Mouse (Mus musculus) forebrain, embryonic 11.5 days (tissue): ENCODE results near the gene Baiap2l1. TPM values are rescaled to one million over a fixed set of nuclear protein-coding genes. Genes with fewer than 3 reads are reported as not detected.

Experiments used
- ATAC-seq: fragments of 200-750 bp; cut with Nextera tagmentation; replicated peaks from 2 replicates; pipeline ENCODE4 v1.8.0; 2017; ENCODE audit warnings: moderate TSS enrichment; ENCODE audit not compliant: low FRiP score
- DNase-seq: peaks from one replicate; pipeline ENCODE4 v3.0.0-alpha.2; 2017; ENCODE audit warnings: low spot score
- H3K27ac ChIP-seq: fragments of 300-500 bp; sonication (generic); 2 replicates; pipeline ENCODE4 v1.5.1; 2014; ENCODE audit warnings: low read depth, low read length
- H3K27me3 ChIP-seq: fragments of 300-500 bp; sonication (generic); 2 replicates; pipeline ENCODE4 v1.6.1; 2014; ENCODE audit warnings: mild to moderate bottlenecking, low read length, mixed read lengths; ENCODE audit not compliant: control insufficient read depth, insufficient read depth
- H3K36me3 ChIP-seq: fragments of 300-500 bp; sonication (generic); 2 replicates; pipeline ENCODE4 v1.6.1; 2014; ENCODE audit warnings: mild to moderate bottlenecking, low read length, moderate library complexity, mixed read lengths; ENCODE audit not compliant: control insufficient read depth, insufficient read depth
- H3K4me1 ChIP-seq: fragments of 300-500 bp; sonication (generic); replicated peaks from 2 replicates; pipeline ENCODE4 v1.6.1; 2014; ENCODE audit warnings: low read length, mixed read lengths; ENCODE audit not compliant: control insufficient read depth, insufficient read depth
- H3K4me2 ChIP-seq: fragments of 300-500 bp; sonication (generic); 2 replicates; pipeline ENCODE4 v1.6.1; 2014; ENCODE audit warnings: low read depth, mild to moderate bottlenecking, low read length, moderate library complexity, mixed read lengths; ENCODE audit not compliant: severe bottlenecking
- H3K4me3 ChIP-seq: fragments of 300-500 bp; sonication (generic); 2 replicates; pipeline ENCODE4 v1.5.1; 2014; ENCODE audit warnings: low read depth, low read length
- H3K9ac ChIP-seq: fragments of 300-500 bp; sonication (generic); 2 replicates; pipeline ENCODE4 v1.6.1; 2014; ENCODE audit warnings: low read length
- H3K9me3 ChIP-seq: fragments of 300-500 bp; sonication (generic); 2 replicates; pipeline ENCODE4 v1.6.1; 2016; ENCODE audit warnings: low read length, mixed read lengths; ENCODE audit not compliant: control insufficient read depth
- WGBS: fragments of 180-500 bp; shearing (Covaris S2); extraction: QIAGEN DNeasy Blood & Tissue Kit; methylation state at CpG from one replicate; pipeline ENCODE4 v1.1.7; 2014; 5-methylcytosine and 5-hydroxymethylcytosine counted together
- polyA plus RNA-seq: library from polyadenylated mRNA; unstranded; fragments of >200 nt; fragmentation: Nextera tagmentation; extraction: Ambion mirVana; gene quantifications from 2 replicates; pipeline ENCODE4 v1.2.1, GENCODE M21; 2014

Gene Baiap2l1
- polyA plus RNA-seq, 1 experiment from 2014 or later, result 4.2 TPM

GRCm38 (mm10) chr5:144218061-144218460 is 139.9 kb downstream of the Baiap2l1 start:
- Histone ChIP-seq H3K9me3 (no peaks in the 10 kb centered on the region), H3K4me1 (peaks cover 2% of the 10 kb centered on the region; the same call in 1 of the 2 replicates), H3K9ac (no peak overlapping the region), H3K27ac (no peak overlapping the region), H3K4me2 (no peak overlapping the region), H3K27me3 (no peaks in the 10 kb centered on the region), H3K4me3 (no peak overlapping the region), H3K36me3 (no peaks in the 10 kb centered on the region; the same call in 1 of the 2 replicates)
- DNase-seq, result no peak
- no peak for ATAC-seq
- WGBS, result 88% methylated on average over 7 of the region's 7 CpGs

DNA sequence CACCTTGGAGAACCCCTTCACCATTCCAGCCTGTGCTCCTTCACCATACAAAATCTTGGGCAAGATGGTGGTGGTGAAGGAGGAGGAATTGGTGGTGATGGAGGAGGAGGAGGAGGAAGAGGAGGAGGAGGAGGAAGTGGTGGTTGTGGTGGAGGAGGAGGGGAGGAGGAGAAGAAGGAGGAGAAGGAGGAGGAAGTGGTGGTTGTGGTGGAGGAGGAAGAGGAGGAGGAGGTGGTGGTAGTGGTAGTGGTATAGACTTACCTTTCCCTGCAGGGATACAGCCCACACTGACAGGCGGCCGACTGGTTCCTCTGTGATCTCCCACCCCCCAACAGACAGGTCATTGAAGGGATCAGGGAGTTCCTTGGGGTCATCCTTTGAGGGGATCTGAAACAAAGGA is 141.9 kb downstream of the Baiap2l1 start:
- H3K9ac ChIP-seq, result no peak overlapping the region
- H3K27me3 ChIP-seq, result no peaks in the 10 kb centered on the region
- H3K27ac ChIP-seq, result no peak overlapping the region
- H3K4me3 ChIP-seq, result no peak overlapping the region
- no peaks in the 10 kb centered on the region; the same call in 1 of the 2 replicates for H3K36me3 ChIP-seq
- H3K9me3 ChIP-seq, result no peaks in the 10 kb centered on the region
- no peak overlapping the region for H3K4me2 ChIP-seq
- no peaks in the 10 kb centered on the region for H3K4me1 ChIP-seq
- 86% methylated on average over 2 of the region's 2 CpGs for WGBS
- ATAC-seq (no peak), DNase-seq (no peak)

Other genes with a start within 250 kb of the Baiap2l1 start
- 0.12 TPM in 1 of 2 replicates, not detected in the other for gene Bhlha15, start 167.8 kb downstream of the Baiap2l1 start, polyA plus RNA-seq
- gene Tecpr1, start 134.5 kb downstream of the Baiap2l1 start, polyA plus RNA-seq, result 17.5 and 20.1 TPM in 2 replicates
- 128 and 136 TPM in 2 replicates for gene Bri3, start 113.7 kb downstream of the Baiap2l1 start, polyA plus RNA-seq
- 2.3 and 2.5 TPM in 2 replicates for gene Nptx2, start 187.8 kb upstream of the Baiap2l1 start, polyA plus RNA-seq